Mouse (Mus musculus) spleen, adult 2 months (tissue): ENCODE results near the gene St13. TPM values are rescaled to one million over a fixed set of nuclear protein-coding genes. Genes with fewer than 3 reads are reported as not detected.
A peak's percentile ranks its signal among the peaks of the same experiment; 100 is the strongest.

Experiments
- DNase-seq, 2 experiments: peaks; one replicate each; pipeline versions ENCODE4 v3.0.0 to v3.0.0-alpha.2; 2012 to 2021; ENCODE audit warnings: low spot score in 2 of 2, low read depth in 1 of 2
- H3K27ac ChIP-seq: fragments of 200-500 bp; 2 replicates; pipeline ENCODE4 v1.5.1; 2012; ENCODE audit warnings: low read length, inconsistent platforms; ENCODE audit not compliant: insufficient read depth
- H3K27me3 ChIP-seq: fragments of 200-500 bp; 2 replicates; pipeline ENCODE4 v1.6.1; 2012; ENCODE audit warnings: mild to moderate bottlenecking, moderate library complexity, low read length, inconsistent platforms; ENCODE audit not compliant: control insufficient read depth, insufficient read depth
- H3K36me3 ChIP-seq: fragments of 200-500 bp; 2 replicates; pipeline ENCODE4 v1.6.1; 2012; ENCODE audit warnings: mild to moderate bottlenecking, low read length, inconsistent platforms; ENCODE audit not compliant: control insufficient read depth, insufficient read depth
- H3K4me1 ChIP-seq: fragments of 200-500 bp; 2 replicates; pipeline ENCODE4 v1.6.1; 2011; ENCODE audit warnings: inconsistent platforms; ENCODE audit not compliant: control insufficient read depth, insufficient read depth, insufficient read length
- H3K4me3 ChIP-seq: fragments of 200-500 bp; 2 replicates; pipeline ENCODE4 v1.5.1; 2011; ENCODE audit warnings: mild to moderate bottlenecking, inconsistent platforms; ENCODE audit not compliant: insufficient read depth, insufficient read length; ENCODE audit errors: extremely low read depth
- CTCF ChIP-seq: fragments of 200-500 bp; IDR thresholded peaks from 2 replicates; pipeline ENCODE4 v1.5.1; 2011; ENCODE audit warnings: mild to moderate bottlenecking, inconsistent platforms; ENCODE audit not compliant: insufficient read depth, insufficient read length, insufficient replicate concordance; ENCODE audit errors: extremely low read depth
- POLR2A ChIP-seq: fragments of 200-500 bp; IDR thresholded peaks from 2 replicates; pipeline ENCODE4 v1.6.1; 2011; ENCODE audit warnings: low read depth, low read length, inconsistent platforms
- WGBS: fragments of 180-500 bp; shearing (Covaris S2); methylation state at CpG from one replicate; pipeline ENCODE4 v1.1.7; 2018; 5-methylcytosine and 5-hydroxymethylcytosine counted together
- polyA plus RNA-seq: library from polyadenylated mRNA; depleted of rRNA; stranded (reverse); fragments of >200 nt; gene quantifications from 2 replicates; pipeline ENCODE4 v1.2.3, GENCODE M21; 2012; rRNA removed

Gene St13
- polyA plus RNA-seq: 14.1 and 16.2 TPM in 2 replicates

DNA sequence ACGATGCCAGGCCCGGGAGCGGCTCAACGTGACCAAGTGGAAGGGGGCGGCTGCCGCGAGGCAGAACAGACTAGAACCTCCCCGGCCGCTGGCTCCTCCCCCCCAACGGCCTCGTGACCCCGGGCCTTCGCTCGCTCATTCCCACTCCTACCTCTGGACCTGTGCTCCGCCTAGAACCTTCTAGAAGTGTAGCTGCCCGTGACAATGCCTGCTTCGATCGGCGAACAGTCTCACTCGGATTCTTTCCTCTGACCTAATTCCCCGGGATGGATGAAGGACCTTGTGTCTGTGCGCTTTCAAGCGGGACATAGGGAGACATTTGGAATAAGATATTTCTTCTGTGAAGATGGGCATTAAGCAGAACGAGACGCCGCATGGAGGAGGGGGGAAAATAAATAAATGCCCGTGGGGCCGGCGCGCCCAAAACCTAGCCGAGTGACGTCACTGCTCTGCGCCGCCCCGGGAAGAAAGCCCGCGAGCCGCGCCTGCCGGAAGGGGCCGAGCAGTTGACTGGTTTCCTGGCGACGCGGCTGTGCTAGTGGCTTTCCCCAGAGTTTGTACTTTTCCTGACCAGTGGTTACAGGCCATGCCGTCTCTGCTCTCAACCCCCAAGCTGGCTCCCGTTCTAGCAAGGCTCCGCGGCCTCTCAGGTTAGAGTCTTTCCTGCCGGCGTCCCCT is at the start of gene St13, which contains the start of gene Xpnpep3:
St13 (minus strand) TSS at position 440 of the 678 bp plus-strand sequence.
Xpnpep3 (plus strand) TSS at position 501 of the 678 bp plus-strand sequence.
- Histone ChIP-seq H3K4me3 (peak within 1 kb of the TSS; percentile 98), H3K36me3 (no peaks in the 10 kb centered on the region), H3K4me1 (no peaks in the 10 kb centered on the region; the same call in 1 of the 2 replicates), H3K27me3 (no peaks in the 10 kb centered on the region), H3K27ac (peak within 1 kb of the TSS; percentile 94)
- TF ChIP-seq POLR2A (peak; percentile 60; the same call in 1 of the 2 replicates), CTCF (no peak)
- DNase-seq: peak; percentile 95
- WGBS: under 1% methylated on average over 50 of the region's 50 CpGs

DNA sequence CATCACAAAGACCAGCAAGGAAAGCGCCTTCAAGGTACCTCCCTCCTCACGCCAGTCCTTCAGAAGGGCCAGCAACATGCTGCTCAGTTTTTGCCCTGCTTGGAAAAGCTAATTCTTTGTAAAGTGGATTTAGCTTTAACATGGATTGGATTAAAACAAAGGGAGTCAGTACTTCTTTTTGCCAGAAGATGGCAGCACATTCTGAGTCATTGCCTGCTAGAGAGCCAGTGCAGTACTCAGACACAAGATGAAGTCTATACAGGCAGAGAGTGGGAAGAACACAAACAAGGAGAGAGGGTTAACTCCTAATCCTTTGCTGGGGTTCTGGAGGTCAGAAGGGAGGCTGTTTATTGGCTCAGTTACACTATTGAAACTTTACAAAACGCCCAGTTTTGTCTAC is 48.6 kb upstream of the St13 start:
- H3K4me1 ChIP-seq: no peaks in the 10 kb centered on the region
- H3K4me3 ChIP-seq: no peak overlapping the region
- TF ChIP-seq POLR2A (no peak), CTCF (peak; percentile 27; the same call in 1 of the 2 replicates)
- no peak overlapping the region for H3K27ac ChIP-seq
- no peaks in the 10 kb centered on the region for H3K27me3 ChIP-seq
- WGBS: 65% methylated on average over 3 of the region's 3 CpGs
- peaks cover 12% of the 10 kb centered on the region for H3K36me3 ChIP-seq
- DNase-seq: peak; percentile 29 to 39

DNA sequence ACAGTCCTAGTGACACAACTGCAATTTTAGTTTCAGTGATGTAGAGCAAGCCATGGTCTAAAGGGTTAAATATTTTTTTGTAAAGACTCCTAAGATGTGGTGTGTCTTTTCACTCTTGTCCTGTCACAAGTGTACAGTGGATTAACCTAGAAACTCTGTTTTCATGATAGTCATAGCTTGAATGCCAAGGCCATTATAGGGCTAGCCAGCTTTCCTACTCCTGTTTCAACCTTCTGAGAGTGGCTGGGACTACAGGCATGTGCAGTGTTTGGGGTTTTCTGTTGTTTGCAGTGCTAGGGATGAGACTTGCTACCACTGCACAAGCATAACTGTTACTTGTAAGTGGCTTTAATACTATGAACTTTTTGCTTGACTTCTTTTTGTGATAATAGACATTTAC is 39.4 kb upstream of the St13 start:
- no peak for TF ChIP-seq CTCF
- no peak for TF ChIP-seq POLR2A
- no peak overlapping the region for H3K27ac ChIP-seq
- H3K4me3 ChIP-seq: no peak overlapping the region
- no peak for DNase-seq
- no peaks in the 10 kb centered on the region for H3K4me1 ChIP-seq
- peaks cover 9% of the 10 kb centered on the region for H3K36me3 ChIP-seq
- H3K27me3 ChIP-seq: no peaks in the 10 kb centered on the region

DNA sequence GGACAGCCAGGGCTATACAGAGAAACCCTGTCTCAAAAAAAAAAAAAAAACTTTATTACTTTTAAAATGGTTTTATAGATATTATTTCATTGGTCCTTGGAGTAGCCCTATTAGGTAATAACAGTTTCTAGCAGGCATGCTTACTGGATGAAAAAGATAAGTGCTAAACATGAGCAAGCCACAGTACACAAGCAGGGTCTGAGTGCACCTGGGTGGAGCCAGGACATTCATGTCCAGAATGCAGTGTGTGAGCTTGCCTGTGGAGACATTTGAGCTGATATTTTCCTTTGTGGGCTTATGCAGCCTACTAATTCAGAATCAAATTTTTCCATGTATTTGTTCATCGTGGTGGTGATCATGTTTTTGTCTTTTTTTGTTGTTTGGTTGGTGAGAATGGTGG is 38.5 kb upstream of the St13 start:
- WGBS: 90% methylated on average over 1 of the region's 1 CpGs
- Histone ChIP-seq H3K27me3 (no peaks in the 10 kb centered on the region), H3K4me1 (no peaks in the 10 kb centered on the region), H3K27ac (no peak overlapping the region), H3K36me3 (peaks cover 10% of the 10 kb centered on the region), H3K4me3 (no peak overlapping the region)
- DNase-seq: no peak
- TF ChIP-seq CTCF (no peak), POLR2A (no peak)

DNA sequence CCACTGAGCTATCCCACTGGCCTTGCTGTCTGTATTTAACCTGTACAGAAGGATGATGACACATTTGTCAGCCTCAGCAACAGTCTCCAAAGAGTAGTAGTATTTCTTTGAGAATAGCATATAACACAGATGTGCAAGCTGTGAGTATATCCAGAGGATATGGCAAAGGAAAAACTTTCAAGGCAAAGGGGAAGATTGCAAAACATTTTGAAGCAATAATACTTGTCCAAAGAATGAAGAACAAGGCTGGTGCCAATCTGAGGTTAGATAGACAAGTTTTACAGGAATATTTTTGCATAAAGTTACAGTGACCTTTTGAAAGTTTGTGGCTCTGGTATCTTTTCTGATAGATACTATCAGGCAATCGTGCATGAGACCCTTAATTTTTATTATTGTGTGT is 31.3 kb upstream of the St13 start:
- no peak overlapping the region for H3K4me3 ChIP-seq
- H3K27ac ChIP-seq: no peak overlapping the region
- H3K4me1 ChIP-seq: no peaks in the 10 kb centered on the region
- TF ChIP-seq CTCF: no peak
- no peak for TF ChIP-seq POLR2A
- peaks cover 10% of the 10 kb centered on the region for H3K36me3 ChIP-seq
- H3K27me3 ChIP-seq: no peaks in the 10 kb centered on the region
- WGBS: 84% methylated on average over 1 of the region's 1 CpGs
- DNase-seq: no peak

DNA sequence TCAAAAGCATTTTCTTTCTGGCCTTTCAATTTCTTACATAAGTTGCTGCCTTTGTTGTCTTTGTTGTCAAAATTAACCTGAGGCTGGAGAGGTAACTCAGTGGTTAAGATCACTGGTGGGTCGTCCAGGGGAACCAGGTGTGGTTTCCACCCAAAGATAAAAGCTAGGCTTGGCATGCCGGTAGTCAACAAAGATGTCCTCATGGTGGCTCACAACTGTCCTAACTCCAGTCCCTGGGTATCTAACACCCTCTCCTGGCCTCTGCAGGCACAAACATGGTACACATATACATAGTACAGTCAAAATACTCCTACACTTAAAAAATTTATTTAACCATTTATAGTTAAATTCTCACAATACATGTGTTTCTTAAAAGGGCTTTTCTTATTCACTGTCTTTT is 28.1 kb upstream of the St13 start:
- H3K27ac ChIP-seq: no peak overlapping the region
- TF ChIP-seq CTCF (no peak), POLR2A (no peak)
- peaks cover 9% of the 10 kb centered on the region for H3K36me3 ChIP-seq
- H3K4me1 ChIP-seq: no peaks in the 10 kb centered on the region
- no peak for DNase-seq
- H3K27me3 ChIP-seq: no peaks in the 10 kb centered on the region
- H3K4me3 ChIP-seq: no peak overlapping the region
- whole genome bisulfite sequencing: 72% methylated on average over 2 of the region's 2 CpGs

DNA sequence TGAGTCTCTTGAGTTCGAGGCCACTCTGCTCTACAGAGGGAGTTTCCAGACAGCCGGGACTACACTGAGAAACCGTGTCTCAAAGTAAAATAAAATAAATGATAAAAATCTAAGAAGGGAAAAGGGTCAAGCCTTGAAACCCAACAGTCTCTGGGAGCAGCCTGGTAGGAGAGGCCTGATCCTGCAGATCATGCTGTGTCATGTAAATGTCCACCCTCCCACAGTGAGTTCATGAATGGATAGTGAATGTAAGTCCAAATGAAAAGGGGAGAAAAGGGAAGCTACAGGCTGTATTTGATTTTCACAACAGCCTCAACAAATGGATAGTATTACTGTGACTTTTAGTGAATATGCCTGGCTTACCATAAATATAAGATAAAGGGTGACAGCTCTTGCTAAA is 25.4 kb upstream of the St13 start:
- no peak overlapping the region for H3K4me3 ChIP-seq
- no peak overlapping the region for H3K27ac ChIP-seq
- H3K36me3 ChIP-seq: peaks cover 3% of the 10 kb centered on the region
- 95% methylated on average over 3 of the region's 3 CpGs for WGBS
- no peak for DNase-seq
- TF ChIP-seq CTCF: no peak
- no peak for TF ChIP-seq POLR2A
- H3K4me1 ChIP-seq: peaks cover 6% of the 10 kb centered on the region
- H3K27me3 ChIP-seq: no peaks in the 10 kb centered on the region

DNA sequence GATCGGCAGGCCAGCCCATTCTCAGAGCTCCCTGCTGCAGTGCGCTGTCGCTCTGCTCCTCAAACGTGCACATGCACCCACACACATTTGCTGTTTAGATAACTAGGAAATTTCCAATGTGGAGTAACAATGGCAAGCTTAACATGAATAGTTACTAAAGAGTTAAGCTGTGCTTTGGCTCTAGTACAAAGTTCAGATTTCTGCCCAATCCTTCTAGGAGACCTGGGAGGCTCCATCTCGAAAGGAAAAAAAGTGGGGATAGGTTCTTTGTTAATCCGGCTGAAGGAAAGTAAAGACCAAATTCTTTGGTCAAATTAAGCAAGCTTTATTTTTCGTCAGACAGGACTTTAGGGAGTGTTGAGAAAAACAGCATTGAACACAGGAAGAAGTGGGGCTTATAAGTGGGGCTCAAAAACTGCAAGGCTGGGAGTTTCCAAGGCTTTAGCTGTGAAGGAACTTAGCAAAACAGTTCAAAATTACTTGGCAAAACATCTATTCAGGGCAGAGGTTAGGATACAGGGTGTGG is 22.3 kb upstream of the St13 start:
- H3K36me3 ChIP-seq: no peaks in the 10 kb centered on the region
- peaks cover 6% of the 10 kb centered on the region for H3K4me1 ChIP-seq
- DNase-seq: no peak
- peak overlapping the region; percentile 37; the same call in 1 of the 2 replicates for H3K27ac ChIP-seq
- WGBS: 77% methylated on average over 7 of the region's 7 CpGs
- H3K27me3 ChIP-seq: no peaks in the 10 kb centered on the region
- no peak for TF ChIP-seq CTCF
- no peak for TF ChIP-seq POLR2A
- H3K4me3 ChIP-seq: no peak overlapping the region
